8 mouse cellular contexts compared by ENCODE assay signal in genomic region chr9:15708979-15709598, GRCm38 (mm10). TPM values are rescaled to one million over a fixed set of nuclear protein-coding genes. Genes with fewer than 3 reads are reported as not detected.
DNase-seq lines count a peak whose midpoint lies in the region; ATAC-seq and TF ChIP-seq lines count a peak whose summit lies in the region.

No protein-coding gene starts in this region.

- H3K27ac ChIP-seq in embryonic facial prominence, embryonic 14.5 days (replicated peaks; ENCODE audit: low read depth, low read length), result peak overlapping the region; percentile 80
- H3K27ac ChIP-seq in intestine, postnatal 0 days (ENCODE audit: low read depth, low read length), result peak overlapping the region; percentile 79
- peak overlapping the region; percentile 88 for H3K27ac ChIP-seq in midbrain, embryonic 13.5 days

- TF ChIP-seq CTCF in intestine, postnatal 0 days (IDR thresholded peaks at IDR 0.05; ENCODE audit: low read depth), result peak; percentile 29; the same call in 1 of the 2 replicates

- peak; percentile 13 to 16 for DNase-seq in cerebellum, postnatal 25 days
- DNase-seq in cerebellum, adult 9-10 months, result no peak
- peak; percentile 44 for DNase-seq in CD4-positive helper T cell, adult 2 months (ENCODE audit: low read depth, low spot score)
- DNase-seq in embryonic facial prominence, embryonic 14.5 days (ENCODE audit: low spot score), result no peak
- no peak for DNase-seq in urinary bladder, postnatal 36 days (ENCODE audit: low spot score in 2 of 2)
- no peak for DNase-seq in cerebellum, adult 18-20 months

- no peaks in the 10 kb centered on the region for H3K36me3 ChIP-seq in embryonic facial prominence, embryonic 14.5 days (ENCODE audit: control insufficient read depth, insufficient read depth, low read length)
- H3K36me3 ChIP-seq in intestine, postnatal 0 days (ENCODE audit: control insufficient read depth, insufficient read depth), result no peaks in the 10 kb centered on the region
- no peaks in the 10 kb centered on the region for H3K36me3 ChIP-seq in midbrain, embryonic 13.5 days

- ATAC-seq in embryonic facial prominence, embryonic 14.5 days (ENCODE audit: low read depth), result peak; percentile 48
- ATAC-seq in intestine, postnatal 0 days, result peak; percentile 52
- ATAC-seq in midbrain, embryonic 13.5 days, result peak; percentile 71

- H3K4me3 ChIP-seq in embryonic facial prominence, embryonic 14.5 days (ENCODE audit: low read depth, low read length), result peak overlapping the region; percentile 76
- H3K4me3 ChIP-seq in intestine, postnatal 0 days (ENCODE audit: low read depth, low read length), result peak overlapping the region; percentile 69
- peak overlapping the region; percentile 73 for H3K4me3 ChIP-seq in midbrain, embryonic 13.5 days (replicated peaks)

- H3K4me2 ChIP-seq in embryonic facial prominence, embryonic 14.5 days (ENCODE audit: low read depth, low read length), result peak overlapping the region; percentile 77
- peak overlapping the region; percentile 97 for H3K4me2 ChIP-seq in intestine, postnatal 0 days (replicated peaks; ENCODE audit: low read depth)
- H3K4me2 ChIP-seq in midbrain, embryonic 13.5 days (replicated peaks), result peak overlapping the region; percentile 74

- 16% methylated on average over 14 of the region's 14 CpGs for WGBS in embryonic facial prominence, embryonic 14.5 days
- WGBS in intestine, postnatal 0 days, result 13% methylated on average over 14 of the region's 14 CpGs
- WGBS in midbrain, embryonic 13.5 days, result 16% methylated on average over 14 of the region's 14 CpGs

- H3K27me3 ChIP-seq in embryonic facial prominence, embryonic 14.5 days (replicated peaks; ENCODE audit: control insufficient read depth, insufficient read depth, low read length), result no peaks in the 10 kb centered on the region
- no peaks in the 10 kb centered on the region for H3K27me3 ChIP-seq in intestine, postnatal 0 days (replicated peaks; ENCODE audit: control insufficient read depth, insufficient read depth, low read length)
- no peaks in the 10 kb centered on the region for H3K27me3 ChIP-seq in midbrain, embryonic 13.5 days

- no peaks in the 10 kb centered on the region for H3K9me3 ChIP-seq in embryonic facial prominence, embryonic 14.5 days (ENCODE audit: control insufficient read depth, low read length)
- no peaks in the 10 kb centered on the region for H3K9me3 ChIP-seq in intestine, postnatal 0 days (ENCODE audit: control insufficient read depth)
- H3K9me3 ChIP-seq in midbrain, embryonic 13.5 days, result no peaks in the 10 kb centered on the region

- H3K9ac ChIP-seq in embryonic facial prominence, embryonic 14.5 days (ENCODE audit: low read depth, low read length), result peak overlapping the region; percentile 87
- peak overlapping the region; percentile 78 for H3K9ac ChIP-seq in intestine, postnatal 0 days (ENCODE audit: low read depth, low read length)
- H3K9ac ChIP-seq in midbrain, embryonic 13.5 days (replicated peaks), result peak overlapping the region; percentile 86

- no peaks in the 10 kb centered on the region; the same call in 1 of the 2 replicates for H3K4me1 ChIP-seq in embryonic facial prominence, embryonic 14.5 days (ENCODE audit: control insufficient read depth, insufficient read depth, low read length)
- no peaks in the 10 kb centered on the region for H3K4me1 ChIP-seq in intestine, postnatal 0 days (replicated peaks; ENCODE audit: control insufficient read depth, insufficient read depth, low read length)
- H3K4me1 ChIP-seq in midbrain, embryonic 13.5 days (replicated peaks), result peaks cover 31% of the 10 kb centered on the region

RNA-seq across cellular contexts. Expression of gene Slc36a4, which starts 0.4 kb away (rescaled TPM):
- 23.1 and 26.6 TPM in 2 replicates for polyA plus RNA-seq in embryonic facial prominence, embryonic 14.5 days (2014; fragmentation: Nextera tagmentation; extraction: Ambion mirVana)
- 6.0 TPM in 2 replicates for polyA plus RNA-seq in intestine, postnatal 0 days (2015; fragmentation: Nextera tagmentation; extraction: Ambion mirVana)
- polyA plus RNA-seq in midbrain, embryonic 13.5 days (2015; fragmentation: Nextera tagmentation; extraction: Ambion mirVana), result 21.1 and 23.2 TPM in 2 replicates

Comparison
In these comparisons a context has a peak if more than half of its experiments do, and no peak if none do; other contexts are left out.
1. DNase-seq: peak in cerebellum, postnatal 25 days (2 of 2) and CD4-positive helper T cell, adult 2 months (single experiment); none in cerebellum, adult 9-10 months (single experiment), embryonic facial prominence, embryonic 14.5 days (single experiment), urinary bladder, postnatal 36 days (0 of 2) and cerebellum, adult 18-20 months (0 of 2).
2. Peak in every context shown above with its lines, with median percentiles within 50 percentile points of each other: ATAC-seq, H3K27ac ChIP-seq, H3K4me2 ChIP-seq, H3K4me3 ChIP-seq and H3K9ac ChIP-seq.